Mouse (Mus musculus) heart, adult 2 months (tissue): Measurements from ENCODE around the gene Usmg5.

Experiments
- CTCF ChIP-seq: fragments of 200-600 bp; IDR thresholded peaks from 2 replicates; pipeline ENCODE4 v1.8.1; 2022; ENCODE audit warnings: antibody characterized with exemption, mild to moderate bottlenecking, moderate library complexity
- EP300 ChIP-seq: fragments of 200-500 bp; IDR thresholded peaks from 2 replicates; pipeline ENCODE4 v1.6.1; 2011; ENCODE audit warnings: low read depth, low read length, control low read depth; ENCODE audit not compliant: insufficient read depth

- TF ChIP-seq EP300 (no peak), CTCF (no peak)
These were observed 28.2 kb upstream of the Usmg5 start for GRCm38 (mm10) chr19:47118634-47119033.
